ENCODE assay signal across 8 mouse cellular contexts in the genomic region with DNA sequence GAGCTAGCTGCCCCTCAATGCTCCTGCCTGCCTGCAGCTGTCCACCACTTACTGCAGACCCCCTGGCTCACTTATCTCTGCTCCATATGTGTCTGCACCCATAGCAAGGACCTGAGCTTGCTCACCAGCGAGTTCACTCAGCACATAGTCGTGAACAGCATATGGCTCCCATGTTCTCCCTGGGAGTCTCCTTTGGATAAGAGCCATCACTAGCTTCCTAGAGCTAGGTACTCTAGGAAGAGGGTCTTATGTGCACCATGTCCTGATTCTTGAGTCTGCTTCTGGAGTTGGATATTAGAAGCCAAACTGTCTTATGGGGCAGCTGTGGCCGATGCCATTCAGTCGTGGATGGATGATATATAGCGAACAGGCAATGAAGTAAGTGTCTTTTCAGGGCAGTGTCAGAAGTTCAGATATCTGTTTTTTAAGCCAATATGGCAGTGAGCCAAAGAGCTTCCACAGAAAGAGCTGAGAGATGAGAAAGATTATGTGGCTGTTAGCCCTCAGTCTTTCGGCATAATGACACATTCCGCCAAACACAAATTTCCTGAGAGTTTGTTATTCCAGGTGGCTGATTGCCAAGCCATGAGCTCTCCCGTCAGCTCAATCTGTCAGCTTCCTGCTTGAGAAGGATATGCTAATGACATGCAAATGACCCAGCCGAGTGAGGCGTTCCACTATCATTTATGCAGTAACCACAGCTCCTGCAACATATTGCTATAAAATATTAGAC.
DNase-seq lines count a peak whose midpoint lies in the region; ATAC-seq lines count a peak whose summit lies in the region.

No protein-coding gene starts in this region.

- H3K4me1 ChIP-seq in midbrain, embryonic 11.5 days (ENCODE audit: control insufficient read depth, insufficient read depth, low read length), result no peaks in the 10 kb centered on the region
- no peaks in the 10 kb centered on the region for H3K4me1 ChIP-seq in midbrain, embryonic 10.5 days
- H3K4me1 ChIP-seq in embryonic facial prominence, embryonic 10.5 days, result peaks cover 20% of the 10 kb centered on the region
- H3K4me1 ChIP-seq in neural tube, embryonic 12.5 days, result peaks cover 13% of the 10 kb centered on the region

- no peak overlapping the region for H3K27ac ChIP-seq in midbrain, embryonic 11.5 days (ENCODE audit: low read depth, low read length)
- H3K27ac ChIP-seq in midbrain, embryonic 10.5 days (replicated peaks), result no peak overlapping the region
- no peak overlapping the region for H3K27ac ChIP-seq in embryonic facial prominence, embryonic 10.5 days (replicated peaks)
- H3K27ac ChIP-seq in neural tube, embryonic 12.5 days, result no peak overlapping the region

- no peaks in the 10 kb centered on the region for H3K9me3 ChIP-seq in midbrain, embryonic 11.5 days (ENCODE audit: control insufficient read depth, low read length)
- H3K9me3 ChIP-seq in midbrain, embryonic 10.5 days (replicated peaks), result no peaks in the 10 kb centered on the region
- no peaks in the 10 kb centered on the region for H3K9me3 ChIP-seq in embryonic facial prominence, embryonic 10.5 days
- no peaks in the 10 kb centered on the region for H3K9me3 ChIP-seq in neural tube, embryonic 12.5 days

- 0 out of 2 replicates have a peak, but pooled peaks have one; percentile 41 for ATAC-seq in midbrain, embryonic 11.5 days (ENCODE audit: low FRiP score)
- ATAC-seq in neural tube, embryonic 12.5 days (ENCODE audit: low FRiP score, low read depth), result peak; percentile 88

- H3K4me2 ChIP-seq in midbrain, embryonic 11.5 days, result no peak overlapping the region
- H3K4me2 ChIP-seq in neural tube, embryonic 12.5 days (replicated peaks), result no peak overlapping the region

- WGBS in midbrain, embryonic 11.5 days, result 72% methylated on average over 10 of the region's 10 CpGs
- WGBS in midbrain, embryonic 10.5 days, result 75% methylated on average over 10 of the region's 10 CpGs
- WGBS in embryonic facial prominence, embryonic 10.5 days, result 58% methylated on average over 10 of the region's 10 CpGs
- 34% methylated on average over 10 of the region's 10 CpGs for WGBS in neural tube, embryonic 12.5 days

- no peak overlapping the region for H3K9ac ChIP-seq in midbrain, embryonic 11.5 days (ENCODE audit: low read length)
- H3K9ac ChIP-seq in neural tube, embryonic 12.5 days, result no peak overlapping the region

- no peak for DNase-seq in midbrain, embryonic 11.5 days (ENCODE audit: low spot score, missing footprints)
- DNase-seq in midbrain, embryonic 10.5 days (ENCODE audit: low spot score), result no peak
- DNase-seq in embryonic facial prominence, embryonic 10.5 days (ENCODE audit: low spot score), result peak; percentile 21
- peak; percentile 62 for DNase-seq in heart, postnatal 4 days
- peak; percentile 73 for DNase-seq in layer of hippocampus, adult 9-10 months (ENCODE audit: low spot score)
- DNase-seq in urinary bladder, postnatal 25 days (ENCODE audit: low spot score), result no peak
- DNase-seq in urinary bladder, postnatal 14 days (ENCODE audit: low spot score), result no peak

- no peaks in the 10 kb centered on the region for H3K27me3 ChIP-seq in midbrain, embryonic 11.5 days (ENCODE audit: control insufficient read depth, insufficient read depth, low read length)
- no peaks in the 10 kb centered on the region for H3K27me3 ChIP-seq in midbrain, embryonic 10.5 days (ENCODE audit: low read depth, poor library complexity, severe bottlenecking)
- no peaks in the 10 kb centered on the region for H3K27me3 ChIP-seq in embryonic facial prominence, embryonic 10.5 days (replicated peaks; ENCODE audit: low read depth, poor library complexity, severe bottlenecking)
- H3K27me3 ChIP-seq in neural tube, embryonic 12.5 days (replicated peaks), result no peaks in the 10 kb centered on the region

- H3K36me3 ChIP-seq in midbrain, embryonic 11.5 days (ENCODE audit: control insufficient read depth, insufficient read depth, low read length), result no peaks in the 10 kb centered on the region; the same call in 1 of the 2 replicates
- H3K36me3 ChIP-seq in midbrain, embryonic 10.5 days, result peaks cover 33% of the 10 kb centered on the region
- peaks cover 33% of the 10 kb centered on the region for H3K36me3 ChIP-seq in embryonic facial prominence, embryonic 10.5 days (replicated peaks)
- peaks cover 28% of the 10 kb centered on the region for H3K36me3 ChIP-seq in neural tube, embryonic 12.5 days

- H3K4me3 ChIP-seq in midbrain, embryonic 11.5 days (ENCODE audit: low read depth, low read length), result no peak overlapping the region
- no peak overlapping the region for H3K4me3 ChIP-seq in midbrain, embryonic 10.5 days
- no peak overlapping the region for H3K4me3 ChIP-seq in embryonic facial prominence, embryonic 10.5 days
- H3K4me3 ChIP-seq in neural tube, embryonic 12.5 days, result no peak overlapping the region

Comparison
In these comparisons a context has a peak if more than half of its experiments do, and no peak if none do; other contexts are left out.
1. DNase-seq: peak in embryonic facial prominence, embryonic 10.5 days (single experiment), heart, postnatal 4 days (single experiment) and layer of hippocampus, adult 9-10 months (single experiment); none in midbrain, embryonic 11.5 days (single experiment), midbrain, embryonic 10.5 days (single experiment), urinary bladder, postnatal 25 days (single experiment) and urinary bladder, postnatal 14 days (single experiment).